Mouse (Mus musculus) right cerebral cortex, adult 18-20 months (tissue): ENCODE data around the gene Maip1.

Experiments
- DNase-seq: peaks from one replicate; pipeline ENCODE4 v3.0.0; 2022; ENCODE audit warnings: mixed read lengths

Maip1 gene

GRCm38 (mm10) chr1:57406187-57407151 lies at the start of gene Maip1, which contains the start of gene Tyw5:
Gene Maip1, plus strand, starts transcription at chr1:57406328.
Gene Tyw5, minus strand, starts transcription at chr1:57407101.
- peak; percentile 82 for DNase-seq

GRCm38 (mm10) chr1:57358546-57358945 lies 47.6 kb upstream of the Maip1 start:
- no peak for DNase-seq

DNA sequence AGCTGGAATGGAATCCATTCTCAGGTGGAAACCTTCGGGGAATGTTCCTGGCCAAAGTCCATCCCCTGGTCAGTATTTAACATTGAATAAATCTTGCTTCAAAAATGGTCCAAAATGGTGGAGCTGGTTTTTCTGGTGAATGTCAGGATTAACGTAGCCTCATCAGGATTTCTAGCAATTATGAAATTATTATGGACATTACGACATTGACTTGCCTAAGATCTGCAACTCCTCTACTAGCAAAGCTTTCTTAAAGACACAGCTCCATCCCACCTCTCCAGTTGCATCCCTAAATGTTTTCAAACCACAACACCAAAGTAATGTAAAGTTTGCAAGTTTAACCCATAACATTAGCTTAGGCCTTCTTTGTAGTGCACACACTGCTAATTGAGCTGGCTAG lies 38.7 kb upstream of the Maip1 start:
- DNase-seq, result no peak

DNA sequence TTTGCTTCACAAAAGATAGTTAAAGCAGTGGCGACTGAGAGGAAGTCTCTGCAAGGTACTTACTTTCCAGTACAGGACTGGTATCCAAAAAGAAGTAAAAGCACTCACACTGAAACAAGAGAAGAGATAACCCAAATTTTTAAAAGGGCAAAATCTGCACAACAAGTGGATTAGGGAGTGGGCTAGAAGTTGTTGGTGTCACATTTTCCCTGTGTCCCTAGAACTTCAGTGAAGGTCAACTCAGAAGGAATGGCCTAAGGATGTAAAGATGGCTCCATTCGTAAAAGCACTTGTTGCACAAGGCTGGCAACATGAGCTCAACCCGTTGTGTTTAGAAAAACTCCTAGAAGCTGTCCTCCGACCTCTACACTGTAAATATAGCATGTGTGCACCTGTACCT lies 37.0 kb upstream of the Maip1 start:
- no peak for DNase-seq

DNA sequence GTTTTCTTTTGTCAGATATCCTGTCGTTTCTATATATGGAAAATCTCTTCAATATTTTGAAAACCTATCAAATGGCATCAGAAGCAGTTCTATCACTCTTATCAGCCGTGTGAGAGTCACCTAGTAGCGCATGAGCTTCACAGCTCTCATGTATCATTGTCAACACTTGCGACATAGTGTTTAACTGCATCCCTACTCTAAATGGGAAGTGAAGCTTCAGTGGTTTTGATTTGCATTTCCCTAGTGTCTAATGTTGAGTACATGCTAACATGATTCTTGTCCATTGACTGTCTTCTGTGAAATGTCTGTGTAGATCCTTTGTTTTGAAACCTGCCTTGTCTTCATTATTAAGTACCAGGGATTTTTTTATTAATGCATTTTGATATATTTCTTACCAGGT lies 35.7 kb upstream of the Maip1 start:
- no peak for DNase-seq

DNA sequence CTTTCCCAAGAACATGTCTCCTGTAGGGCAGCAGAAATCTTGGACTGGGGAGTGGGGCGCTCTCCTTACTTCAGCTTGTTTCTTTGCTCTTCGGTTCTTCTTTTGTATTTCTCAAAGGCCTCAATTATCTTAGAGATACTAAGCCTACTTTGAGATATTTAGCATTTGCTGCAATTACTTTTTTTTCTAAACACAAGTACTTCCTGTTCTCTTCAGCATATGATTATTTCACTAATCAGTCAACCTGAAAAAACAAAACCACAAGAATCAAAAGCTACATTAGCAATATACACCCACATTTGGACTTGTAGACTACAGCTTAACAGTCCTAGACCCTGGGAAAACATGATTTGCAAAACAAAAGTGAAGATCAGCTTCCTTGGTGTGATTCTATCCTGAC lies 30.9 kb upstream of the Maip1 start:
- DNase-seq, result no peak

DNA sequence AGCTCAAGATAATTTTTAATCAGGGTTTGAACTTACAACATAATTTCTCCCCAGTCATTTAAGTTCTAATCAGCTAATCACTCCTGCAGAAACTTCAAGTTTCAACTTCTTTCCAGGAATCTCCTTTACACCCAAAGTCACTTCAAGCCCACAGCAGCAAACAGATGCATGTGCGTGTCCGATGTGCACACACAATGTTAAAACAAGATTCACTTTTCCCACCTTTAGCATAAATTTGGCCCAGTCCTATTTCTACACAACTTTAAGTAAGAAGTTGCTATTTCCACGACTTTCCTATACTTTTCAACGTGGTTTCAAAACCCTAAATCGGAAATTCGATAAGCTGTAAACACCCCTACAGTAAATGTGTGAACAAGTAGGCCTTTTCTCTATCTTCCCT lies 29.3 kb upstream of the Maip1 start:
- DNase-seq, result no peak

- DNase-seq, result peak; percentile 97
These were observed 28.5 kb upstream of the Maip1 start, which contains the start of gene 1700066M21Rik for GRCm38 (mm10) chr1:57377376-57378341. Gene 1700066M21Rik, plus strand, starts transcription at chr1:57377620.

- DNase-seq, result no peak
These were observed 19.6 kb upstream of the Maip1 start for GRCm38 (mm10) chr1:57386519-57386918.

DNA sequence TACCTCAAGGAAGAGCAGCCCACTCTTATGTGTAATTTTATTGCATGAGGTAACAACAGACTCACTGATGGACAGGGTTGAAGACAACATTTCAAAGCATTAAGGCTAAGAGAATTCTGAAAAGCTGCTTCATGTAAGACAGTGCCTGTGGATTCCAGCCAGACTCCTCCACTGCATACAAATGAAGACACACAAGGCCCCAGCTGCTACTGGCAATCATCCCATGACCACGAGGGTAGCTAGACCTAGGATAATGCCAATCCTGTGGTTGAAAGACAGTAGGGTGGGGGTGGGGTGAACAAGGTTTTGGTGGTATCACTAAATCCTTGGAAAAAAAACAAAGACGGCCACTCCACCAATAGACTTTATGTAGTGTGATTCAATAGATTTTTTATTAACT lies 18.3 kb upstream of the Maip1 start:
- DNase-seq, result peak; percentile 64

GRCm38 (mm10) chr1:57388402-57389155 lies 17.5 kb upstream of the Maip1 start:
- no peak for DNase-seq

GRCm38 (mm10) chr1:57390993-57391790 lies 14.9 kb upstream of the Maip1 start:
- DNase-seq, result no peak

- DNase-seq, result no peak
These were observed 13.7 kb upstream of the Maip1 start for GRCm38 (mm10) chr1:57392417-57392816.

- DNase-seq, result peak; percentile 62
These were observed 12.1 kb upstream of the Maip1 start for GRCm38 (mm10) chr1:57394051-57394450.

DNA sequence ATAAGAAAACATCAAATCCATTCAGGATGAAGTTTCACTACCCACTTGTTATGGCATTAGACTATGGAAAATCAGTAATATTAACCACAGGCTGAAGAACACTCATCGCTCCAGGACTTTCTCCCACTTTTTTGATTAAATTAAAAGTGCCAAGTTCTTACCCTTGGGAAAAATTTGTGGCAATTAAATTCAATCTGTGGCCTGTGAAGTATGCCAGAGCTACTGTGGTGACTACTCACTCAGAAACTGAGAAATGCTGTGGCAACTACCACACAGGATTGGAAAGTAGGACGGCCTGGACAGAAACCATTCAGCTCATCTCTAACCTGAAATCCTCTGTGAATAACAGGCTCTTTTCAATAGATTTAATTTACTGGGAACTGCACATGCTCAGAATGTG lies 5.8 kb upstream of the Maip1 start:
- DNase-seq, result no peak

DNA sequence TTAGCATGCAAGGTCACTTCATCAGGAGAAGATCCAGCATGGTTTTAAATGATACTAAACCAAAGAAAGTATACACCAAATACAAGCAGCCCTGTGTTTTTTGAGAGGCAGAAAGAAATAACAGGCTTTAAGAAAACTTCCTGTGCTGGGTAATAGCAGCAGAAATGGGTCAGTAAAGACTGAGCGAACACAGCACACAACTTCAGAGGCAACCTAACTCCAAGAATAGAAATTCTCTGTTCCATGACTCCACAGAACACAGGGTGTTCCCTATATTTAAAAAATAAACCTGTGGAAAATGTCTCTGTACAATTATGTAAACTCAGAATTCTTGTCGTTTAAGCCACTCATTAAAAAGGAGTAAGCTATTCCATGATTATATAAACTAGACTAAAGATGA lies 5.3 kb upstream of the Maip1 start:
- DNase-seq, result no peak

- no peak for DNase-seq
These were observed 4.0 kb upstream of the Maip1 start for GRCm38 (mm10) chr1:57402116-57402515.

DNA sequence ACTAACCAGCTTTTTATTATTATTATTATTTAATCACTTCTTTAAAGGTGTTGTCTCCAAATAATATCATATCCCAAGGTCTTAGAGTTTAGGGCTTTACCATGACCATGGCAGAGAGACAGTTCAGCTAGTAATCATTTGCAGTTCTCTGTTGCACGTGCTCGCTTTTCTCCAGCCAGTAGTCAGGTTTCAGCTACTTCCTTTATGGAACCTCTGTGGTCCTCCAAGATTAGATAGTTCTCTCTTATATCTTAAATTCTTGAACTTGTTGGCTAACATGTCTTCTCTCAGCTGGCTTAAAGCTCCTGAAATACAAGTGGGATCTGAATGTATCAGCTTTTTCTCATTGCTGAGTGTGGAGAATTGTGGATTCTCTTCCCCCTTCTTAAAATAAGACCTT lies 2.9 kb downstream of the Maip1 start:
- no peak for DNase-seq

GRCm38 (mm10) chr1:57413397-57413796 lies 7.3 kb downstream of the Maip1 start:
- DNase-seq, result peak; percentile 35

GRCm38 (mm10) chr1:57423696-57424095 lies 17.6 kb downstream of the Maip1 start:
- no peak for DNase-seq
